27 mouse cellular contexts compared by ENCODE assay signal in the genomic region with DNA sequence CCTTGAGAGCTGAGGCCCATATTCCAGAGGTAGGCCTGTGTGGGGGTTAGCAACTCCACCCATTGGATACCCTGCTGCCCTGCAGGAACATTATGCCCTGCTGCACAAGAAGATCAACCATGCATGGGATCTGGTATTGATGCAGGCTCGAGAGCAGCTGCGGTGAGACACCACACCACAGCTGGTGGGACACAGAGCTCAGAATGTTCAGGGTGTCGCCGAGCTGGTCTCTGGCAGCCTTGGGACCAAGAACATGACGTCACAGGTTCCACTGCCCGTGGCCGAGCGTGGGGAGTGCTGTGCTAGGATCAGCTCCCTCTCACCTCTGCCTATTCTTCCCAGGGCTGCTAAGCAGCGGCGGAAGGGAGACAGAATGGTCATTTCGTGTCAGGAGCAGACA. TPM values are rescaled to one million over a fixed set of nuclear protein-coding genes. Genes with fewer than 3 reads are reported as not detected.
A peak's percentile ranks its signal among the peaks of the same experiment; 100 is the strongest.
DNase-seq lines count a peak whose midpoint lies in the region; ATAC-seq and TF ChIP-seq lines count a peak whose summit lies in the region.
"Had no signal": no experiment of that assay in that cellular context is flagged by ENCODE, and none has a peak within 500 bp of the region (broad histone marks: within the 10 kb centered on the region; RNA-seq: fewer than 3 reads in every experiment).

No protein-coding gene starts in this region.

- peak overlapping the region; percentile 7; the same call in 1 of the 2 replicates for H3K4me2 ChIP-seq in heart, embryonic 11.5 days
- H3K4me2 ChIP-seq in limb, embryonic 12.5 days = peak overlapping the region; percentile 13
- H3K4me2 ChIP-seq: forebrain, embryonic 13.5 days; heart, embryonic 12.5 days; heart, embryonic 15.5 days; hindbrain, embryonic 15.5 days had no signal

- no peak for ATAC-seq in heart, embryonic 11.5 days (replicated peaks; ENCODE audit: insufficient number of reproducible peaks, low FRiP score, low TSS enrichment)
- ATAC-seq in limb, embryonic 12.5 days (ENCODE audit: insufficient number of reproducible peaks, insufficient read depth, low FRiP score, low TSS enrichment, low read depth) = no peak
- ATAC-seq: forebrain, embryonic 13.5 days; forebrain, embryonic 16.5 days; intestine, postnatal 0 days; Patski had no signal

- WGBS in heart, embryonic 11.5 days (ENCODE audit: insufficient replicate concordance) = 34% methylated on average over 11 of the region's 11 CpGs
- 26% methylated on average over 11 of the region's 11 CpGs for WGBS in limb, embryonic 12.5 days
- WGBS in midbrain, embryonic 10.5 days = 36% methylated on average over 11 of the region's 11 CpGs

- no peak overlapping the region for H3K27ac ChIP-seq in heart, embryonic 11.5 days (ENCODE audit: low read depth, low read length)
- H3K27ac ChIP-seq in limb, embryonic 12.5 days = no peak overlapping the region
- no peak overlapping the region; the same call in 1 of the 2 replicates for H3K27ac ChIP-seq in midbrain, embryonic 10.5 days (replicated peaks)
- H3K27ac ChIP-seq: forebrain, embryonic 10.5 days; forebrain, embryonic 13.5 days; heart, embryonic 15.5 days; hindbrain, embryonic 15.5 days had no signal

- no peak overlapping the region for H3K4me3 ChIP-seq in heart, embryonic 11.5 days (ENCODE audit: low read depth, low read length)
- 0 out of 2 replicates have a peak overlapping the region, but pooled peaks have one; percentile 32 for H3K4me3 ChIP-seq in E14TG2a.4 (replicated peaks; ENCODE audit: low read length)
- no peak overlapping the region for H3K4me3 ChIP-seq in limb, embryonic 12.5 days (replicated peaks)
- H3K4me3 ChIP-seq in midbrain, embryonic 10.5 days = no peak overlapping the region
- H3K4me3 ChIP-seq: forebrain, embryonic 13.5 days; heart, embryonic 12.5 days; heart, embryonic 15.5 days; hindbrain, embryonic 15.5 days had no signal

- no peaks in the 10 kb centered on the region for H3K36me3 ChIP-seq in heart, embryonic 11.5 days (ENCODE audit: control insufficient read depth, insufficient read depth, low read length)
- H3K36me3 ChIP-seq in E14TG2a.4 (ENCODE audit: insufficient read depth, low read length) = no peaks in the 10 kb centered on the region
- no peaks in the 10 kb centered on the region for H3K36me3 ChIP-seq in limb, embryonic 12.5 days
- no peaks in the 10 kb centered on the region for H3K36me3 ChIP-seq in midbrain, embryonic 10.5 days
- H3K36me3 ChIP-seq: forebrain, embryonic 10.5 days; heart, embryonic 12.5 days; heart, embryonic 15.5 days; hindbrain, embryonic 15.5 days had no signal

- H3K9ac ChIP-seq in heart, embryonic 11.5 days (ENCODE audit: low read depth, low read length) = no peak overlapping the region
- H3K9ac ChIP-seq in limb, embryonic 12.5 days (replicated peaks) = no peak overlapping the region; the same call in 1 of the 2 replicates
- H3K9ac ChIP-seq: forebrain, embryonic 13.5 days; heart, embryonic 12.5 days; heart, embryonic 15.5 days; hindbrain, embryonic 15.5 days had no signal

- DNase-seq in heart, adult 8-10 months (ENCODE audit: low spot score) = no peak
- peak; percentile 42 for DNase-seq in retina, postnatal 1 day
- DNase-seq in midbrain, embryonic 10.5 days (ENCODE audit: low spot score) = no peak
- no peak for DNase-seq in testis, postnatal 10 days (ENCODE audit: low spot score)
- DNase-seq: adrenal gland, adult 8-10 months; adrenal gland, postnatal 25 days; cerebellum, adult 11-12 months; cerebellum, adult 8-10 months; cerebellum, postnatal 10 days; cerebellum, postnatal 36 days; gastrocnemius, postnatal 10 days; heart, adult 18-20 months; heart, postnatal 10 days; heart, postnatal 36 days had no signal

- H3K9me3 ChIP-seq in heart, embryonic 11.5 days (replicated peaks; ENCODE audit: control insufficient read depth, low read length) = no peaks in the 10 kb centered on the region
- H3K9me3 ChIP-seq in E14TG2a.4 (ENCODE audit: low read length) = no peaks in the 10 kb centered on the region
- no peaks in the 10 kb centered on the region for H3K9me3 ChIP-seq in limb, embryonic 12.5 days
- no peaks in the 10 kb centered on the region for H3K9me3 ChIP-seq in midbrain, embryonic 10.5 days (replicated peaks)
- H3K9me3 ChIP-seq: forebrain, embryonic 10.5 days; forebrain, embryonic 13.5 days; G1E; heart, embryonic 12.5 days; heart, embryonic 15.5 days; hindbrain, embryonic 15.5 days had no signal

- peaks cover 53% of the 10 kb centered on the region for H3K27me3 ChIP-seq in heart, embryonic 11.5 days (ENCODE audit: control insufficient read depth, insufficient read depth, low read length)
- H3K27me3 ChIP-seq in E14TG2a.4 (ENCODE audit: insufficient read depth, low read length) = peaks cover 77% of the 10 kb centered on the region
- peaks cover 63% of the 10 kb centered on the region for H3K27me3 ChIP-seq in limb, embryonic 12.5 days
- peaks cover 63% of the 10 kb centered on the region for H3K27me3 ChIP-seq in midbrain, embryonic 10.5 days (ENCODE audit: low read depth, poor library complexity, severe bottlenecking)
- H3K27me3 ChIP-seq: Patski had no signal

- peaks cover 16% of the 10 kb centered on the region for H3K4me1 ChIP-seq in heart, embryonic 11.5 days (ENCODE audit: control insufficient read depth, insufficient read depth, low read length)
- peaks cover 81% of the 10 kb centered on the region for H3K4me1 ChIP-seq in E14TG2a.4 (replicated peaks; ENCODE audit: low read depth, low read length)
- peaks cover 38% of the 10 kb centered on the region for H3K4me1 ChIP-seq in limb, embryonic 12.5 days (replicated peaks)
- peaks cover 37% of the 10 kb centered on the region for H3K4me1 ChIP-seq in midbrain, embryonic 10.5 days

- TF ChIP-seq CTCF in E14TG2a.4 (conservative IDR thresholded peaks at IDR 0.05; ENCODE audit: low read length) = no peak

RNA-seq across cellular contexts. Expression of gene Rgs11, which starts 2.0 kb away (rescaled TPM):
- 3.7 and 5.8 TPM in 2 replicates for polyA plus RNA-seq in heart, embryonic 11.5 days (2014; fragmentation: Nextera tagmentation; extraction: Ambion mirVana)
- 1 to 10 TPM in 2 of 4 experiments, under 1 TPM in 1, not detected in 1; 0.16 to 1.4 (median 1.0) TPM for total RNA-seq in heart, adult 8-10 months (2022)
- 4.7 and 5.3 TPM in 2 replicates for polyA plus RNA-seq in limb, embryonic 12.5 days (2016; fragmentation: Nextera tagmentation; extraction: Ambion mirVana)
- polyA plus RNA-seq in midbrain, embryonic 10.5 days (2016; fragmentation: Nextera tagmentation; extraction: Ambion mirVana) = 0.67 and 0.72 TPM in 2 replicates

RNA-seq across cellular contexts. Expression of gene Arhgdig, which starts 2.8 kb away (rescaled TPM):
- polyA plus RNA-seq in heart, embryonic 11.5 days (2014; fragmentation: Nextera tagmentation; extraction: Ambion mirVana) = 6.4 and 7.6 TPM in 2 replicates
- under 1 TPM; 0.26 to 0.94 (median 0.76) TPM for total RNA-seq in heart, adult 8-10 months (2022)
- polyA plus RNA-seq in limb, embryonic 12.5 days (2016; fragmentation: Nextera tagmentation; extraction: Ambion mirVana) = 4.9 and 5.6 TPM in 2 replicates
- 5.5 and 5.8 TPM in 2 replicates for polyA plus RNA-seq in midbrain, embryonic 10.5 days (2016; fragmentation: Nextera tagmentation; extraction: Ambion mirVana)

RNA-seq across cellular contexts. Expression of gene Pdia2, which starts 5.9 kb away (rescaled TPM):
- polyA plus RNA-seq in heart, embryonic 11.5 days (2014; fragmentation: Nextera tagmentation; extraction: Ambion mirVana) = 0.54 and 2.2 TPM in 2 replicates
- not detected for total RNA-seq in heart, adult 8-10 months (2022)
- 0.13 and 0.17 TPM in 2 replicates for polyA plus RNA-seq in limb, embryonic 12.5 days (2016; fragmentation: Nextera tagmentation; extraction: Ambion mirVana)
- 0.47 and 0.81 TPM in 2 replicates for polyA plus RNA-seq in midbrain, embryonic 10.5 days (2016; fragmentation: Nextera tagmentation; extraction: Ambion mirVana)
- total RNA-seq: gastrocnemius, adult 18-20 months; heart, adult 18-20 months; heart, postnatal 10 days; heart, postnatal 36 days had no signal
- polyA plus RNA-seq: forebrain, embryonic 13.5 days; forebrain, embryonic 16.5 days had no signal

RNA-seq across cellular contexts. Expression of gene Fam234a, which starts 39.3 kb away (rescaled TPM):
- polyA plus RNA-seq in heart, embryonic 11.5 days (2014; fragmentation: Nextera tagmentation; extraction: Ambion mirVana) = 34.4 and 39.7 TPM in 2 replicates
- total RNA-seq in heart, adult 8-10 months (2022) = 100 to 1,000 TPM; 118 to 143 (median 133) TPM
- polyA plus RNA-seq in limb, embryonic 12.5 days (2016; fragmentation: Nextera tagmentation; extraction: Ambion mirVana) = 36.4 and 36.6 TPM in 2 replicates
- 27.6 and 28.7 TPM in 2 replicates for polyA plus RNA-seq in midbrain, embryonic 10.5 days (2016; fragmentation: Nextera tagmentation; extraction: Ambion mirVana)

RNA-seq across cellular contexts. Expression of gene Luc7l, which starts 47.9 kb away (rescaled TPM):
- polyA plus RNA-seq in heart, embryonic 11.5 days (2014; fragmentation: Nextera tagmentation; extraction: Ambion mirVana) = 70.2 and 77.2 TPM in 2 replicates
- total RNA-seq in heart, adult 8-10 months (2022) = 10 to 100 TPM in 3 of 4 experiments, 1 to 10 TPM in 1; 10.0 to 16.5 (median 13.8) TPM
- 155 and 164 TPM in 2 replicates for polyA plus RNA-seq in limb, embryonic 12.5 days (2016; fragmentation: Nextera tagmentation; extraction: Ambion mirVana)
- polyA plus RNA-seq in midbrain, embryonic 10.5 days (2016; fragmentation: Nextera tagmentation; extraction: Ambion mirVana) = 130 and 131 TPM in 2 replicates
